7 mouse cellular contexts compared by ENCODE assay signal in the genomic region with DNA sequence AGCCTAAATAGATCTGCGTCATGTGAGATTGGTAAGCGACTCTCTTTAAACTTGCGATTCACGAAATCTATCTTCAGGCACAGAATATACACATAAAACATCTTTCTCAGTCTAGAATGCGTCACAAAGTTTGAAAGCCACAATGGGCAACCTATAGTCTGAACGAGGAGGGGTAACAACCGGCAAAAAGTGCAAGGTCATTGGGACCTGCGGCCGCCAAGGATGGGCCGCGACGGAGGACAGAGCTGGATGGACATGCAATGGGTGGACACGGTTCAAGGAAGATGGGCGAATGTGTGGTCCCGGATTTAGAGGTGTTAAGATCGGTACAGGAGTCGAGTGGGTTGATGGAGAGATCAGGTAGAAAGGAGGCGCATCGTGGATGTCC. TPM values are rescaled to one million over a fixed set of nuclear protein-coding genes. Genes with fewer than 3 reads are reported as not detected.
A peak's percentile ranks its signal among the peaks of the same experiment; 100 is the strongest.
DNase-seq lines count a peak whose midpoint lies in the region; TF ChIP-seq lines count a peak whose summit lies in the region.

No protein-coding gene starts in this region.

- 2% methylated on average over 19 of the region's 19 CpGs for WGBS in lung, adult 2 months
- 1% methylated on average over 19 of the region's 19 CpGs for WGBS in hindbrain, embryonic 10.5 days

- no peaks in the 10 kb centered on the region; the same call in none of the 2 replicates for H3K4me1 ChIP-seq in lung, adult 2 months (ENCODE audit: control insufficient read depth, insufficient read depth, low read length)
- H3K4me1 ChIP-seq in brown adipose tissue, adult 24 weeks (ENCODE audit: control insufficient read depth, insufficient read depth, insufficient read length, low read length): no peaks in the 10 kb centered on the region
- peaks cover 22% of the 10 kb centered on the region for H3K4me1 ChIP-seq in hindbrain, embryonic 10.5 days (replicated peaks)

- no peak for DNase-seq in lung, adult 2 months
- DNase-seq in lung, postnatal 4 days: no peak
- no peak for DNase-seq in hindbrain, embryonic 10.5 days (ENCODE audit: low spot score)
- DNase-seq in lung, postnatal 25 days (ENCODE audit: low spot score): peak; percentile 12
- no peak for DNase-seq in adrenal gland, postnatal 25 days
- DNase-seq in thymus, postnatal 25 days: no peak

- no peaks in the 10 kb centered on the region for H3K9me3 ChIP-seq in hindbrain, embryonic 10.5 days

- no peak for TF ChIP-seq CTCF in lung, adult 2 months (IDR thresholded peaks at IDR 0.05; ENCODE audit: insufficient read depth, low read length)

- peak overlapping the region; percentile 44 for H3K27ac ChIP-seq in brown adipose tissue, adult 24 weeks (replicated peaks; ENCODE audit: low read depth, low read length)
- H3K27ac ChIP-seq in hindbrain, embryonic 10.5 days: peak overlapping the region; percentile 97

- TF ChIP-seq POLR2A in lung, adult 2 months (IDR thresholded peaks at IDR 0.05; ENCODE audit: borderline replicate concordance, extremely low read depth, low read depth, low read length): no peak

- peak overlapping the region; percentile 67 for H3K4me3 ChIP-seq in lung, adult 2 months (replicated peaks; ENCODE audit: extremely low read depth, low read depth, low read length)
- H3K4me3 ChIP-seq in brown adipose tissue, adult 24 weeks (ENCODE audit: insufficient read depth, low read depth, low read length): peak overlapping the region; percentile 89
- peak overlapping the region; percentile 87 for H3K4me3 ChIP-seq in hindbrain, embryonic 10.5 days

- no peaks in the 10 kb centered on the region for H3K27me3 ChIP-seq in hindbrain, embryonic 10.5 days (ENCODE audit: insufficient read depth, poor library complexity, severe bottlenecking)

- H3K36me3 ChIP-seq in hindbrain, embryonic 10.5 days: peaks cover 35% of the 10 kb centered on the region

RNA-seq across cellular contexts. Expression of a gene that starts 0.5 kb away (rescaled TPM):
- polyA plus RNA-seq in lung, adult 2 months (2012; rRNA removed): 37.1 and 39.1 TPM in 2 replicates
- 25.8 and 26.8 TPM in 2 replicates for polyA plus RNA-seq in brown adipose tissue, adult 24 weeks (2012; ENCODE audit: insufficient read depth, insufficient read length, missing spikeins)
- polyA plus RNA-seq in hindbrain, embryonic 10.5 days (2016; fragmentation: Nextera tagmentation; extraction: Ambion mirVana): 181 and 211 TPM in 2 replicates
- 47.9 and 56.3 TPM in 2 replicates for total RNA-seq in adrenal gland, postnatal 25 days (2021)

RNA-seq across cellular contexts. Expression of a gene that starts 15.0 kb away (rescaled TPM):
- 8.0 and 8.8 TPM in 2 replicates for polyA plus RNA-seq in lung, adult 2 months (2012; rRNA removed)
- polyA plus RNA-seq in brown adipose tissue, adult 24 weeks (2012; ENCODE audit: insufficient read depth, insufficient read length, missing spikeins): 2.8 and 8.2 TPM in 2 replicates
- 22.9 and 34.9 TPM in 2 replicates for polyA plus RNA-seq in hindbrain, embryonic 10.5 days (2016; fragmentation: Nextera tagmentation; extraction: Ambion mirVana)
- total RNA-seq in adrenal gland, postnatal 25 days (2021): 4.9 and 7.6 TPM in 2 replicates

RNA-seq across cellular contexts. Expression of a gene that starts 19.4 kb away (rescaled TPM):
- polyA plus RNA-seq in lung, adult 2 months (2012; rRNA removed): 538 and 681 TPM in 2 replicates
- 86.7 and 109 TPM in 2 replicates for polyA plus RNA-seq in brown adipose tissue, adult 24 weeks (2012; ENCODE audit: insufficient read depth, insufficient read length, missing spikeins)
- 517 and 570 TPM in 2 replicates for polyA plus RNA-seq in hindbrain, embryonic 10.5 days (2016; fragmentation: Nextera tagmentation; extraction: Ambion mirVana)
- 825 and 1,016 TPM in 2 replicates for total RNA-seq in adrenal gland, postnatal 25 days (2021)

RNA-seq across cellular contexts. Expression of a gene that starts 25.3 kb away (rescaled TPM):
- 0.81 and 1.1 TPM in 2 replicates for polyA plus RNA-seq in lung, adult 2 months (2012; rRNA removed)
- not detected in 2 replicates for polyA plus RNA-seq in brown adipose tissue, adult 24 weeks (2012; ENCODE audit: insufficient read depth, insufficient read length, missing spikeins)
- polyA plus RNA-seq in hindbrain, embryonic 10.5 days (2016; fragmentation: Nextera tagmentation; extraction: Ambion mirVana): 3.4 and 4.3 TPM in 2 replicates
- total RNA-seq in adrenal gland, postnatal 25 days (2021): not detected in 2 replicates

RNA-seq across cellular contexts. Expression of a gene that starts 30.2 kb away (rescaled TPM):
- 59.8 and 63.5 TPM in 2 replicates for polyA plus RNA-seq in lung, adult 2 months (2012; rRNA removed)
- 4.0 and 5.1 TPM in 2 replicates for polyA plus RNA-seq in brown adipose tissue, adult 24 weeks (2012; ENCODE audit: insufficient read depth, insufficient read length, missing spikeins)
- 28.8 and 43.6 TPM in 2 replicates for polyA plus RNA-seq in hindbrain, embryonic 10.5 days (2016; fragmentation: Nextera tagmentation; extraction: Ambion mirVana)
- 10.4 and 11.7 TPM in 2 replicates for total RNA-seq in adrenal gland, postnatal 25 days (2021)
